Mouse (Mus musculus): ENCODE measurements around the gene Anp32a. TPM values are rescaled to one million over a fixed set of nuclear protein-coding genes. Genes with fewer than 3 reads are reported as not detected.

Anp32a gene
- polyA plus RNA-seq, 1 experiment from 2014 or later = 206 TPM

GRCm38 (mm10) chr9:62354838-62355719 is 14.0 kb downstream of the Anp32a start:
- no peak overlapping the region for H3K27ac ChIP-seq (ENCODE audit: low read length)
- no peak overlapping the region for H3K9ac ChIP-seq (ENCODE audit: low read depth, low read length)
- H3K36me3 ChIP-seq (ENCODE audit: control insufficient read depth, insufficient read depth, low read length) = no peaks in the 10 kb centered on the region
- no peak for ATAC-seq
- 65% methylated on average over 16 of the region's 16 CpGs for WGBS
- peaks cover 35% of the 10 kb centered on the region for H3K4me1 ChIP-seq (ENCODE audit: control insufficient read depth, insufficient read depth, low read length)
- H3K27me3 ChIP-seq (replicated peaks; ENCODE audit: control insufficient read depth, insufficient read depth, low read length) = no peaks in the 10 kb centered on the region
- H3K9me3 ChIP-seq (ENCODE audit: control insufficient read depth, low read length) = no peaks in the 10 kb centered on the region
- H3K4me2 ChIP-seq (ENCODE audit: low read depth, low read length) = no peak overlapping the region
- H3K4me3 ChIP-seq (ENCODE audit: low read length) = no peak overlapping the region

GRCm38 (mm10) chr9:62355763-62356162 is 14.7 kb downstream of the Anp32a start:
- no peak overlapping the region for H3K4me3 ChIP-seq (ENCODE audit: low read length)
- no peak overlapping the region for H3K27ac ChIP-seq (ENCODE audit: low read length)
- no peaks in the 10 kb centered on the region for H3K36me3 ChIP-seq (ENCODE audit: control insufficient read depth, insufficient read depth, low read length)
- H3K4me1 ChIP-seq (ENCODE audit: control insufficient read depth, insufficient read depth, low read length) = peaks cover 30% of the 10 kb centered on the region
- 68% methylated on average over 6 of the region's 6 CpGs for WGBS
- H3K27me3 ChIP-seq (replicated peaks; ENCODE audit: control insufficient read depth, insufficient read depth, low read length) = no peaks in the 10 kb centered on the region
- ATAC-seq = no peak
- H3K9ac ChIP-seq (ENCODE audit: low read depth, low read length) = no peak overlapping the region
- H3K9me3 ChIP-seq (ENCODE audit: control insufficient read depth, low read length) = no peaks in the 10 kb centered on the region
- no peak overlapping the region for H3K4me2 ChIP-seq (ENCODE audit: low read depth, low read length)

- no peak overlapping the region for H3K9ac ChIP-seq (ENCODE audit: low read depth, low read length)
- H3K27ac ChIP-seq (ENCODE audit: low read length) = no peak overlapping the region
- WGBS = 61% methylated on average over 8 of the region's 8 CpGs
- no peak overlapping the region for H3K4me3 ChIP-seq (ENCODE audit: low read length)
- H3K36me3 ChIP-seq (ENCODE audit: control insufficient read depth, insufficient read depth, low read length) = no peaks in the 10 kb centered on the region
- H3K4me2 ChIP-seq (ENCODE audit: low read depth, low read length) = no peak overlapping the region
- no peaks in the 10 kb centered on the region for H3K27me3 ChIP-seq (replicated peaks; ENCODE audit: control insufficient read depth, insufficient read depth, low read length)
- ATAC-seq = no peak
- no peaks in the 10 kb centered on the region for H3K9me3 ChIP-seq (ENCODE audit: control insufficient read depth, low read length)
- H3K4me1 ChIP-seq (ENCODE audit: control insufficient read depth, insufficient read depth, low read length) = peaks cover 26% of the 10 kb centered on the region
These were observed 16.5 kb downstream of the Anp32a start for GRCm38 (mm10) chr9:62357593-62357992.

- WGBS = 69% methylated on average over 9 of the region's 9 CpGs
- ATAC-seq = no peak
- H3K27me3 ChIP-seq (replicated peaks; ENCODE audit: control insufficient read depth, insufficient read depth, low read length) = no peaks in the 10 kb centered on the region
- H3K4me2 ChIP-seq (ENCODE audit: low read depth, low read length) = no peak overlapping the region
- H3K4me3 ChIP-seq (ENCODE audit: low read length) = no peak overlapping the region
- no peak overlapping the region for H3K27ac ChIP-seq (ENCODE audit: low read length)
- H3K9me3 ChIP-seq (ENCODE audit: control insufficient read depth, low read length) = no peaks in the 10 kb centered on the region
- peaks cover 30% of the 10 kb centered on the region for H3K4me1 ChIP-seq (ENCODE audit: control insufficient read depth, insufficient read depth, low read length)
- no peaks in the 10 kb centered on the region for H3K36me3 ChIP-seq (ENCODE audit: control insufficient read depth, insufficient read depth, low read length)
- H3K9ac ChIP-seq (ENCODE audit: low read depth, low read length) = no peak overlapping the region
These were observed 17.8 kb downstream of the Anp32a start for GRCm38 (mm10) chr9:62358851-62359250.

- ATAC-seq = no peak
- Histone ChIP-seq H3K27ac (ENCODE audit: low read length) (no peak overlapping the region), H3K9me3 (ENCODE audit: control insufficient read depth, low read length) (no peaks in the 10 kb centered on the region), H3K27me3 (replicated peaks; ENCODE audit: control insufficient read depth, insufficient read depth, low read length) (no peaks in the 10 kb centered on the region), H3K36me3 (ENCODE audit: control insufficient read depth, insufficient read depth, low read length) (no peaks in the 10 kb centered on the region), H3K4me3 (ENCODE audit: low read length) (no peak overlapping the region), H3K9ac (ENCODE audit: low read depth, low read length) (no peak overlapping the region), H3K4me2 (ENCODE audit: low read depth, low read length) (no peak overlapping the region), H3K4me1 (ENCODE audit: control insufficient read depth, insufficient read depth, low read length) (peaks cover 43% of the 10 kb centered on the region)
- 38% methylated on average over 4 of the region's 4 CpGs for WGBS
These were observed 19.8 kb downstream of the Anp32a start for GRCm38 (mm10) chr9:62360889-62361288.

DNA sequence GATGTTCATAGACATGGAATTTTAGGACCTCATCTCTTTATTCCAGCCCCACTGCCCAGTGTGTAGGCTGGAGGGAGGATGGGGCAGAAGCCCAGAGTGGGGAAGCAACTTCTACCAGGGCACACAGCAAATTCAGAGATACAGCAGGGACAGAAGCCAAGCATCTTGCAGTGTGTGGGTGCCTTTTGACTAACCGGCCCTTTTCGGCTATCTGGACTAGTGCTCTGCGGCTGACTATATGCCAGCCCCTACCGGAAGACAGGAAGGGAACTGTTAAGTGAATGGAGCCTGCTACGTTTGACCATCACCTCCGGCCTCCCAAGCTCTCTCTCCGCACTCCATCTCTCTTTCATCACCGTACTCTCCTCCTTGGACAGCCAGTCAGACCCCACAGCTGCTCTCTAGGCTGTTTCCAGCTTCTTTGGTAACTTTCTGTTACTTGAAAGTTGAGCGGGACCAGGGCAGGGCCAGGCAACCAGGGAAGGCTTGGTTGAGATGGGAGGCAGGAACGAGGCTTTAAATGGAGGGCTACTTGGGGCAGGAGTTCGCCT is 21.8 kb downstream of the Anp32a start:
- Histone ChIP-seq H3K36me3 (ENCODE audit: control insufficient read depth, insufficient read depth, low read length) (no peaks in the 10 kb centered on the region), H3K27me3 (replicated peaks; ENCODE audit: control insufficient read depth, insufficient read depth, low read length) (no peaks in the 10 kb centered on the region), H3K9ac (ENCODE audit: low read depth, low read length) (peak overlapping the region; percentile 20; the same call in 1 of the 2 replicates), H3K27ac (ENCODE audit: low read length) (no peak overlapping the region), H3K4me1 (ENCODE audit: control insufficient read depth, insufficient read depth, low read length) (peaks cover 58% of the 10 kb centered on the region), H3K4me3 (ENCODE audit: low read length) (no peak overlapping the region), H3K9me3 (ENCODE audit: control insufficient read depth, low read length) (no peaks in the 10 kb centered on the region), H3K4me2 (ENCODE audit: low read depth, low read length) (peak overlapping the region; percentile 64)
- ATAC-seq = no peak
- WGBS = 43% methylated on average over 11 of the region's 11 CpGs

GRCm38 (mm10) chr9:62363619-62364018 is 22.5 kb downstream of the Anp32a start:
- peak; percentile 90 for ATAC-seq
- Histone ChIP-seq H3K27me3 (replicated peaks; ENCODE audit: control insufficient read depth, insufficient read depth, low read length) (no peaks in the 10 kb centered on the region), H3K4me1 (ENCODE audit: control insufficient read depth, insufficient read depth, low read length) (peaks cover 65% of the 10 kb centered on the region), H3K27ac (ENCODE audit: low read length) (peak overlapping the region; percentile 49; the same call in 1 of the 2 replicates), H3K9ac (ENCODE audit: low read depth, low read length) (peak overlapping the region; percentile 64), H3K4me3 (ENCODE audit: low read length) (peak overlapping the region; percentile 36), H3K4me2 (ENCODE audit: low read depth, low read length) (peak overlapping the region; percentile 64), H3K36me3 (ENCODE audit: control insufficient read depth, insufficient read depth, low read length) (no peaks in the 10 kb centered on the region), H3K9me3 (ENCODE audit: control insufficient read depth, low read length) (no peaks in the 10 kb centered on the region)
- WGBS = 1% methylated on average over 24 of the region's 24 CpGs

DNA sequence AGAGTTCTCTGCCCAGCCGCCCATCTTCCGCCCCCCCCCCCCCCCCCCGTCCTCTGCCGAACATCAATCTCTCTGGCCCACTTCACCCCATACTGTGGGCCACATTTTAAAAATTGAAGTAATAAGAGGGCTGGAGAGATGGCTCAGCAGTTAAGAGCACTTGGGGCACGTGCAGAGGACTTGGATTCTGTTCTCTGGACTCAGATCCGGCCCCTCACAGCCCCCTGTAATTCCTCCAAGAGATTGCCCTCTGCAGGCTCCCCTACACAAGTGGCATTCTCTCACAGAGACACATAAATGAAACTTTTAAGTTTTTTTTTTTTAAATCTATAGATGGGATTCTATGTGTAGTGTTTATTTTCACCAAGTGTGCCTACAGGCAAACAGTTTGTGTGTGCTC is 23.1 kb downstream of the Anp32a start:
- no peak for ATAC-seq
- Histone ChIP-seq H3K4me3 (ENCODE audit: low read length) (no peak overlapping the region), H3K27me3 (replicated peaks; ENCODE audit: control insufficient read depth, insufficient read depth, low read length) (no peaks in the 10 kb centered on the region), H3K27ac (ENCODE audit: low read length) (no peak overlapping the region; the same call in 1 of the 2 replicates), H3K4me1 (ENCODE audit: control insufficient read depth, insufficient read depth, low read length) (peaks cover 65% of the 10 kb centered on the region), H3K9ac (ENCODE audit: low read depth, low read length) (peak overlapping the region; percentile 64; the same call in 1 of the 2 replicates), H3K4me2 (ENCODE audit: low read depth, low read length) (peak overlapping the region; percentile 64; the same call in 1 of the 2 replicates), H3K36me3 (ENCODE audit: control insufficient read depth, insufficient read depth, low read length) (no peaks in the 10 kb centered on the region), H3K9me3 (ENCODE audit: control insufficient read depth, low read length) (no peaks in the 10 kb centered on the region)
- WGBS = 30% methylated on average over 6 of the region's 6 CpGs

- no peak overlapping the region for H3K4me3 ChIP-seq (ENCODE audit: low read length)
- H3K4me2 ChIP-seq (ENCODE audit: low read depth, low read length) = no peak overlapping the region
- H3K9ac ChIP-seq (ENCODE audit: low read depth, low read length) = no peak overlapping the region
- no peak for ATAC-seq
- no peaks in the 10 kb centered on the region for H3K36me3 ChIP-seq (ENCODE audit: control insufficient read depth, insufficient read depth, low read length)
- H3K9me3 ChIP-seq (ENCODE audit: control insufficient read depth, low read length) = no peaks in the 10 kb centered on the region
- H3K27ac ChIP-seq (ENCODE audit: low read length) = no peak overlapping the region
- WGBS = 52% methylated on average over 7 of the region's 7 CpGs
- H3K4me1 ChIP-seq (ENCODE audit: control insufficient read depth, insufficient read depth, low read length) = peaks cover 71% of the 10 kb centered on the region
- H3K27me3 ChIP-seq (replicated peaks; ENCODE audit: control insufficient read depth, insufficient read depth, low read length) = no peaks in the 10 kb centered on the region
These were observed 23.7 kb downstream of the Anp32a start for GRCm38 (mm10) chr9:62364831-62365230.

Data from intestine, embryonic 16.5 days (tissue).